Mouse (Mus musculus) effector memory CD4-positive, alpha-beta T cell, adult 7 months (primary cell): ENCODE results near the gene Esp3. TPM values are rescaled to one million over a fixed set of nuclear protein-coding genes. Genes with fewer than 3 reads are reported as not detected.

Source experiments
- polyA plus RNA-seq: library from polyadenylated mRNA; unstranded; fragments of 100-300 nt; shearing (Covaris generic); gene quantifications from one replicate; pipeline ENCODE4 v1.2.1, GENCODE M21; 2017

The Esp3 gene
- not detected for polyA plus RNA-seq

DNA sequence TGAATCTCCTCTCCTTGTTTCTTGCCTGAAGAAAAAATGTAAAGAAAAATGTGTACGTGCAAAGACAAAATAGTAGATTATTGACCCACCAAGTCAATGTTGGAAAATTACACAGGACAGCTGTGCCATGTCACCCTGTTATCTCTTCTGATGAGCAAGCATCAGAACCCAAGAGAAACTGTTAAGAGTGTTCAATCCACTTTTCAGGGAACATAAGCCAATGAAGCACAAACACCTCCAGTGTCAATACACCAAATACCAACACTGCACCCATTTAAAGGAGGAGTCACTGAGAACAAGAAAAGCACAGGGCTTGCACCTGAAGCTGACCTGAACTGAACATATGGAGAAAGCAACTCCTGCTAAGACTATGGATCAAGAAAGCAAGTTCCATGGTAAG is at the start of gene Esp3:
Gene Esp3 (plus strand): TSS at position 301 of the 400 bp plus-strand sequence.

DNA sequence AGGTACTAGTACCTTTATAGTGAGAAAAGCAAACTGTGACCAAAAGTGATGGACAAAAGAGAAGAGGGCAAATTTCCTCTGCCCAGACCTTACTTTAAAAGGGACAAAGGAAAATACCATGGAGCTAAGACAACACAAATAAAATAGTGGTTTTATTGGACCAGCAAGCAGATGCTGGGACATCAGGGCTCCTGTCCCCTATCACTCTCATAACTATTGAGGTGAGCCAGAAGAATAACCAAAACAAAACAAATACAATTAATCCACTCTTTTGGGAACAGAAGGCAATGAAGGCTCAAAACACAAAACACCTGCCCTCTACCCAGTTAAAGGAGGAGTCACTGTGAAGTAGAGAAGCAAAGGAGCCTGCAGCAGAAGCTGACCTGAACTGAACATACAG is 33.6 kb upstream of the Esp3 start, which contains the start of gene Esp4:
Gene Esp4 (plus strand): TSS at position 301 of the 400 bp plus-strand sequence.

Other genes with a start within 250 kb of the Esp3 start
- gene Esp8, start 112.1 kb upstream of the Esp3 start, polyA plus RNA-seq: not detected
- gene Esp6, start 70.6 kb upstream of the Esp3 start, polyA plus RNA-seq: not detected
- not detected for gene Esp4, start 33.5 kb upstream of the Esp3 start, polyA plus RNA-seq
- not detected for gene Esp1, start 95.0 kb downstream of the Esp3 start, polyA plus RNA-seq
- gene Crisp2, start 174.9 kb downstream of the Esp3 start, polyA plus RNA-seq: 0.34 TPM
- not detected for gene Rhag, start 179.1 kb downstream of the Esp3 start, polyA plus RNA-seq
- 0.62 TPM for gene 9130008F23Rik, start 248.5 kb downstream of the Esp3 start, polyA plus RNA-seq